Mouse (Mus musculus): ENCODE measurements around the gene Tyk2.

DNA sequence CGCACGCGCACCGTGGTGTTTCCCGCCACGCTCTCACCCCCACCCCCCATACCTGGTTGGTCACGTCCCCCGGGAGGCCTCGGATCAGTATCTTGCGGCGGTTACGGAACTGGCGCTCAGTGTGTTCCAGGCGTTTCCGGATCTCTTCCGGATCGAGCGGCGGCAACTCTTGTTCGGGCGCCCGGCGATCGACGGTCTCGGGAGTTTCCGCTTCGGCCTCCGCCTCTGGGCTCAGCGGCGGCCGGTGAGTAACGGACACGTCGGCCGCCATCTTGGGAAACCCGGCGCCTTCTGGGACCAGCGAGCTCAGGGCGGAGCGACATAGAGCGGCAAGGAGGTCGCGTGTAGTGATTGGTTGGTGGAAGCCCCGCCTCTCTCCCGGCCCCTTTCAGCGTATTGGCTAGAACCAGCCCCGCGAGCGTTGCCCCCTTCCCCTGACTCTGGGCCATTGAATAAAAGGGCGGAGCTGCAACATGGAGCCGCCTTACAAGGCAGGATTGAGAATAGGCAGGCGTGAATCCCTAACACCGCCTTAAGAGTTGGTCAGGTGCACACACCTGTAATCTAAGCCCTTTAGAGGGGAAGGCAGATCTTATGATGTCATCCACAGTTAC, 39.2 kb downstream of the Tyk2 start, which contains the start of the genes Gm38431 and Raver1:
- no peak for TF ChIP-seq CTCF (IDR thresholded peaks at IDR 0.05; ENCODE audit: low read depth)
- TF ChIP-seq EP300 (IDR thresholded peaks at IDR 0.05; ENCODE audit: low read depth): no peak; the same call in 1 of the 2 replicates

Data from liver, embryonic 14.5 days (tissue).